Mouse (Mus musculus) skeletal muscle tissue, postnatal 0 days (tissue): Measurements from ENCODE around the gene Shisal2a. TPM values are rescaled to one million over a fixed set of nuclear protein-coding genes. Genes with fewer than 3 reads are reported as not detected.

Source experiments
- polyA plus RNA-seq: library from polyadenylated mRNA; unstranded; fragments of >200 nt; fragmentation: Nextera tagmentation; extraction: Ambion mirVana; gene quantifications from 2 replicates; pipeline ENCODE4 v1.2.1, GENCODE M21; 2015

Shisal2a gene
- not detected in 2 replicates for polyA plus RNA-seq

GRCm38 (mm10) chr4:108383183-108383714 is at the start of gene Shisal2a:
Gene Shisal2a, minus strand, starts transcription at chr4:108383349.

GRCm38 (mm10) chr4:108406861-108407401 is 23.8 kb upstream of the Shisal2a start, which contains the start of gene Gpx7:
Gene Gpx7, minus strand, starts transcription at chr4:108406961.

GRCm38 (mm10) chr4:108327730-108328484 is 55.2 kb downstream of the Shisal2a start, which contains the start of gene Coa7:
Gene Coa7, plus strand, starts transcription at chr4:108328140.

Other genes starting within 250 kb of the Shisal2a start
- 163 and 317 TPM in 2 replicates for gene Scp2, start 238.4 kb downstream of the Shisal2a start, polyA plus RNA-seq
- gene Echdc2, start 217.9 kb downstream of the Shisal2a start, polyA plus RNA-seq: 7.0 and 13.6 TPM in 2 replicates
- gene Zyg11a, start 165.3 kb downstream of the Shisal2a start, polyA plus RNA-seq: 0.09 TPM in 1 of 2 replicates, not detected in the other
- 4.9 and 5.1 TPM in 2 replicates for gene Zyg11b, start 82.3 kb downstream of the Shisal2a start, polyA plus RNA-seq
- gene Coa7, start 55.2 kb downstream of the Shisal2a start, polyA plus RNA-seq: 48.8 and 53.2 TPM in 2 replicates
- gene Gpx7, start 23.6 kb upstream of the Shisal2a start, polyA plus RNA-seq: 59.9 and 78.1 TPM in 2 replicates
- 27.3 and 34.1 TPM in 2 replicates for gene Tut4, start 76.1 kb upstream of the Shisal2a start, polyA plus RNA-seq
- 36.2 and 40.7 TPM in 2 replicates for gene Prpf38a, start 196.0 kb upstream of the Shisal2a start, polyA plus RNA-seq
- gene Orc1, start 196.1 kb upstream of the Shisal2a start, polyA plus RNA-seq: 0.90 and 1.6 TPM in 2 replicates
- 15.4 and 16.6 TPM in 2 replicates for gene Cc2d1b, start 236.6 kb upstream of the Shisal2a start, polyA plus RNA-seq